Mouse (Mus musculus): ENCODE results near the gene Fbxl7. TPM values are rescaled to one million over a fixed set of nuclear protein-coding genes. Genes with fewer than 3 reads are reported as not detected.
"Not testable (repeated sequence)": the region's sequence is repeated elsewhere in the genome, so short reads cannot be mapped to it uniquely, and the experiment has no call there.

Gene Fbxl7
- polyA plus RNA-seq, 1 experiment from 2014 or later: 11.6 TPM

GRCm38 (mm10) chr15:26795937-26796336, 99.4 kb downstream of the Fbxl7 start:
- 81% methylated on average over 2 of the region's 2 CpGs for WGBS
- Histone ChIP-seq H3K27ac (replicated peaks) (0 out of 2 replicates have a peak overlapping the region, but pooled peaks have one; percentile 1), H3K4me1 (no peaks in the 10 kb centered on the region), H3K27me3 (ENCODE audit: low read depth, poor library complexity, severe bottlenecking) (no peaks in the 10 kb centered on the region), H3K9me3 (replicated peaks) (no peaks in the 10 kb centered on the region), H3K36me3 (no peaks in the 10 kb centered on the region), H3K4me3 (no peak overlapping the region)
- no peak for DNase-seq (ENCODE audit: low spot score)

- H3K27me3 ChIP-seq (ENCODE audit: low read depth, poor library complexity, severe bottlenecking): no peaks in the 10 kb centered on the region
- no peaks in the 10 kb centered on the region for H3K36me3 ChIP-seq
- 70% methylated on average over 6 of the region's 6 CpGs for WGBS
- peak; percentile 17 for DNase-seq (ENCODE audit: low spot score)
- no peaks in the 10 kb centered on the region for H3K4me1 ChIP-seq
- no peaks in the 10 kb centered on the region for H3K9me3 ChIP-seq (replicated peaks)
- no peak overlapping the region for H3K4me3 ChIP-seq
- 0 out of 2 replicates have a peak overlapping the region, but pooled peaks have one; percentile 1 for H3K27ac ChIP-seq (replicated peaks)
These were observed 99.9 kb downstream of the Fbxl7 start for GRCm38 (mm10) chr15:26795518-26795917.

GRCm38 (mm10) chr15:26787148-26787547, 108.2 kb downstream of the Fbxl7 start:
- Histone ChIP-seq H3K36me3 (no peaks in the 10 kb centered on the region), H3K4me1 (no peaks in the 10 kb centered on the region), H3K27ac (replicated peaks) (no peak overlapping the region), H3K27me3 (ENCODE audit: low read depth, poor library complexity, severe bottlenecking) (no peaks in the 10 kb centered on the region), H3K9me3 (replicated peaks) (no peaks in the 10 kb centered on the region), H3K4me3 (no peak overlapping the region)
- WGBS: 93% methylated on average over 6 of the region's 6 CpGs
- DNase-seq (ENCODE audit: low spot score): no peak

GRCm38 (mm10) chr15:26780557-26780956, 114.8 kb downstream of the Fbxl7 start:
- WGBS: 87% methylated on average over 3 of the region's 3 CpGs
- DNase-seq (ENCODE audit: low spot score): no peak
- Histone ChIP-seq H3K27me3 (ENCODE audit: low read depth, poor library complexity, severe bottlenecking) (no peaks in the 10 kb centered on the region), H3K9me3 (replicated peaks) (no peaks in the 10 kb centered on the region), H3K27ac (replicated peaks) (no peak overlapping the region), H3K36me3 (no peaks in the 10 kb centered on the region), H3K4me1 (no peaks in the 10 kb centered on the region), H3K4me3 (no peak overlapping the region)

- no peaks in the 10 kb centered on the region for H3K4me1 ChIP-seq
- no peaks in the 10 kb centered on the region for H3K36me3 ChIP-seq
- H3K27ac ChIP-seq (replicated peaks): no peak overlapping the region
- no peak for DNase-seq (ENCODE audit: low spot score)
- no peaks in the 10 kb centered on the region; the same call in 1 of the 2 replicates for H3K9me3 ChIP-seq (replicated peaks)
- WGBS: 81% methylated on average over 4 of the region's 4 CpGs
- no peaks in the 10 kb centered on the region for H3K27me3 ChIP-seq (ENCODE audit: low read depth, poor library complexity, severe bottlenecking)
- no peak overlapping the region for H3K4me3 ChIP-seq
These were observed 116.3 kb downstream of the Fbxl7 start for GRCm38 (mm10) chr15:26779129-26779528.

- DNase-seq (ENCODE audit: low spot score): no peak
- H3K4me1 ChIP-seq: no peaks in the 10 kb centered on the region
- no peaks in the 10 kb centered on the region for H3K36me3 ChIP-seq
- H3K27ac ChIP-seq (replicated peaks): no peak overlapping the region
- no peak overlapping the region for H3K4me3 ChIP-seq
- no peaks in the 10 kb centered on the region; the same call in 1 of the 2 replicates for H3K9me3 ChIP-seq (replicated peaks)
- H3K27me3 ChIP-seq (ENCODE audit: low read depth, poor library complexity, severe bottlenecking): no peaks in the 10 kb centered on the region
These were observed 119.7 kb downstream of the Fbxl7 start for GRCm38 (mm10) chr15:26775720-26776119.

- H3K27ac ChIP-seq (replicated peaks): no peak overlapping the region
- H3K4me3 ChIP-seq: no peak overlapping the region
- no peaks in the 10 kb centered on the region; the same call in 1 of the 2 replicates for H3K9me3 ChIP-seq (replicated peaks)
- no peak for DNase-seq (ENCODE audit: low spot score)
- no peaks in the 10 kb centered on the region for H3K36me3 ChIP-seq
- WGBS: 92% methylated on average over 2 of the region's 2 CpGs
- H3K27me3 ChIP-seq (ENCODE audit: low read depth, poor library complexity, severe bottlenecking): no peaks in the 10 kb centered on the region
- H3K4me1 ChIP-seq: no peaks in the 10 kb centered on the region
These were observed 120.5 kb downstream of the Fbxl7 start for GRCm38 (mm10) chr15:26774895-26775294.

GRCm38 (mm10) chr15:26761651-26762050, 133.7 kb downstream of the Fbxl7 start:
- H3K27me3 ChIP-seq (ENCODE audit: low read depth, poor library complexity, severe bottlenecking): no peaks in the 10 kb centered on the region
- no peak overlapping the region for H3K4me3 ChIP-seq
- no peaks in the 10 kb centered on the region for H3K9me3 ChIP-seq (replicated peaks)
- no peak for DNase-seq (ENCODE audit: low spot score)
- H3K4me1 ChIP-seq: peaks cover 10% of the 10 kb centered on the region; the same call in 1 of the 2 replicates
- no peaks in the 10 kb centered on the region for H3K36me3 ChIP-seq
- 87% methylated on average over 4 of the region's 4 CpGs for WGBS
- H3K27ac ChIP-seq (replicated peaks): no peak overlapping the region

GRCm38 (mm10) chr15:26748484-26748883, 146.9 kb downstream of the Fbxl7 start:
- Histone ChIP-seq H3K4me1 (no peaks in the 10 kb centered on the region), H3K27ac (replicated peaks) (no peak overlapping the region), H3K9me3 (replicated peaks) (no peaks in the 10 kb centered on the region), H3K4me3 (no peak overlapping the region), H3K27me3 (ENCODE audit: low read depth, poor library complexity, severe bottlenecking) (no peaks in the 10 kb centered on the region), H3K36me3 (no peaks in the 10 kb centered on the region)
- DNase-seq (ENCODE audit: low spot score): no peak
- WGBS: 89% methylated on average over 3 of the region's 3 CpGs

- Histone ChIP-seq H3K27ac (replicated peaks) (no peak overlapping the region), H3K4me1 (no peaks in the 10 kb centered on the region), H3K36me3 (no peaks in the 10 kb centered on the region), H3K9me3 (replicated peaks) (no peaks in the 10 kb centered on the region), H3K4me3 (no peak overlapping the region), H3K27me3 (ENCODE audit: low read depth, poor library complexity, severe bottlenecking) (no peaks in the 10 kb centered on the region)
- WGBS: 80% methylated on average over 2 of the region's 2 CpGs
- no peak for DNase-seq (ENCODE audit: low spot score)
These were observed 163.0 kb downstream of the Fbxl7 start for GRCm38 (mm10) chr15:26732366-26732765.

- DNase-seq (ENCODE audit: low spot score): no peak
- Histone ChIP-seq H3K4me3 (no peak overlapping the region), H3K27ac (replicated peaks) (no peak overlapping the region), H3K36me3 (no peaks in the 10 kb centered on the region), H3K9me3 (replicated peaks) (no peaks in the 10 kb centered on the region), H3K4me1 (no peaks in the 10 kb centered on the region), H3K27me3 (ENCODE audit: low read depth, poor library complexity, severe bottlenecking) (no peaks in the 10 kb centered on the region)
- 82% methylated on average over 2 of the region's 2 CpGs for WGBS
These were observed 164.6 kb downstream of the Fbxl7 start for GRCm38 (mm10) chr15:26730760-26731159.

GRCm38 (mm10) chr15:26729341-26729740, 166.0 kb downstream of the Fbxl7 start:
- WGBS: 95% methylated on average over 6 of the region's 7 CpGs
- not testable (repeated sequence) for H3K4me3 ChIP-seq; H3K27me3 ChIP-seq (ENCODE audit: low read depth, poor library complexity, severe bottlenecking); H3K4me1 ChIP-seq; H3K36me3 ChIP-seq; H3K27ac ChIP-seq (replicated peaks); H3K9me3 ChIP-seq (replicated peaks); DNase-seq (ENCODE audit: low spot score)

GRCm38 (mm10) chr15:26718390-26719036, 176.9 kb downstream of the Fbxl7 start:
- Histone ChIP-seq H3K36me3 (no peaks in the 10 kb centered on the region), H3K4me3 (no peak overlapping the region), H3K4me1 (peaks cover 13% of the 10 kb centered on the region), H3K9me3 (replicated peaks) (no peaks in the 10 kb centered on the region), H3K27me3 (ENCODE audit: low read depth, poor library complexity, severe bottlenecking) (no peaks in the 10 kb centered on the region), H3K27ac (replicated peaks) (no peak overlapping the region)
- WGBS: 80% methylated on average over 5 of the region's 5 CpGs
- no peak for DNase-seq (ENCODE audit: low spot score)
